Mouse (Mus musculus): ENCODE measurements around the gene Wdr24.
"Not testable (repeated sequence)": the region's sequence is repeated elsewhere in the genome, so short reads cannot be mapped to it uniquely, and the experiment has no call there.

Gene Wdr24

DNA sequence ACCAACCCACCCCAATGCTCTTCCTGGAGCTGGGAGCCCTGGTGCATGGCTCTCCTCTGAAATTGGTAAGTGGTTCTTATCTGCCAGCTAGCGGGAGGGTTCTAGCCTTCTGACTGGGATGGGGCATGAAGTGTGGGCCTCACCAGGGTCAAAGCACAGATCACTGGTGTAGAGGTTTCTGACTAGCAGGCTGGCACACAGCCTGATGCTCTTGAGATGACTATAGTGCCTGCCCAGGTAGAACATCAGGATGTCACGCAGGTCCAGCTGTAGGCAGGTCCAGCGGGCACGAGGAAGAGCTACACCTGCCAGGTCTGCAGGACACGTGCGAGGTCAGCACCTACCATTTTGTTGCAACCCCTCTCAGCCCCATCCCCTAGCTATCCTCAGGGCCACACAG is 36.8 kb downstream of the Wdr24 start:
- DNase-seq (ENCODE audit: low spot score in 2 of 2), result no peak

DNA sequence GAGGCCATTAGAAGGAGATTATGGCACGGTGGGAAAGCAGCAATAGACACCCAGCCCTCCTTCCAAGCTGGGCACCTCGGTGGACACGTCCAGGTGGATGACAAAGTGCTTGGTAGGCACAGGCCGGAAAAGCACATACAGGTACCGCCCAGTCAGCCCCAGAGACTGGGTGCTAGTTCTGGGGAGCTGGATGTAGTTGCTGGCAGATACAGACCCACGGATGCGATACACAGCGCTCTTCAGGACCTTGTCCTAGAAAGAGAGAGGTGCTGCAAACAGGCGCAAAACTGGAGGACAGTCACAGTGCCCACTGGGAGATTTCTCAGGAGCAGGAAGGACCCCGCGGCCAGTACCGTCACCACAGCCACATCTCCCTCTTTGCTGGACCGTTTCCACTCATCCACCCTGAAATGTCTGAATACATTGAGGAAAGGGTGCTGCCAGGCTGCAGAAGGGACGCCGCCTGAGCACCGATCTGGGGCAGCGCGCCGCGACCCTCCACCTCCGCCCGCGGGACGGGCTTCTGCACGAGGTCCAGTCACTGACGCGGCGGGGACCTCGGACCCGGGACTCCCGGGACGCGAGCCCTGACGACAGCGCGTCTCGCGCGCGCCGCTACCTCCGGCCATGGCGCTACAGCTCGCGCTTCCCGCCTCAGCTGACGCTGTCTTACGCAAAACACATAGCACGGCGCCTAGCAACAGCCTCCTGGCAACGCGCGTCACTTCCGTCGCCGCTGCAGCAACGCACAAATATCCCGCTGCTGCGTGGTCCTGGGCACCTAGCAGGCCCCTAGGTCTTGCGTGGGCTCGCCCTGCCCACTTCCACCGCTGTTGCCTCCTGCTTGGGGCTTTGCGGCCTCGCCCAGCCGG is 37.6 kb downstream of the Wdr24 start, which contains the start of gene Wdr90:
Wdr90 (minus strand) TSS at position 670 of the 872 bp plus-strand sequence.
- peak; percentile 86 to 93 for DNase-seq (ENCODE audit: low spot score in 2 of 2)

GRCm38 (mm10) chr17:25861704-25862612 is 38.5 kb downstream of the Wdr24 start:
- no peak for DNase-seq (ENCODE audit: low spot score in 2 of 2)

DNA sequence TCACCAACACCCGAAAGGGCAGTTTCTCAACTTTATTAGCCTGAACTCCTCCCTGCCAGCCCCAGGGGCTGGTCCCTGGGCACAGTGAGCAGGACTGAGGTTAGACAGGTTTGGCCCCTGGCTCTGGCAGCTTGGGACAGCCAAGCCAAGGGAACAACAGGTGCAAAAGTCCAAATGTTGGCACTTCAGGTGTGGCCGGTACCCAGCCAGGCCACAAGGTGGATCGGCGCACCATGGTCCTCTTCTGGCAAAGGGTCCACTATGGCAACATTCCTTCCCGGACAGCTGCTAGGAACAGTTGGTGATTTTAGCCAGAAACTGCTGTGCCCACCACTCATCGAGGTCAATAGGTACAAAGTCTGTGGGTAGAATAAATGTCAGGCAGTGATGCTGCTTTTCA is 40.3 kb downstream of the Wdr24 start:
- no peak for DNase-seq (ENCODE audit: low spot score in 2 of 2)

GRCm38 (mm10) chr17:25864311-25864710 is 40.9 kb downstream of the Wdr24 start:
- DNase-seq (ENCODE audit: low spot score in 2 of 2), result no peak

GRCm38 (mm10) chr17:25865288-25865687 is 41.9 kb downstream of the Wdr24 start:
- DNase-seq (ENCODE audit: low spot score in 2 of 2), result no peak

DNA sequence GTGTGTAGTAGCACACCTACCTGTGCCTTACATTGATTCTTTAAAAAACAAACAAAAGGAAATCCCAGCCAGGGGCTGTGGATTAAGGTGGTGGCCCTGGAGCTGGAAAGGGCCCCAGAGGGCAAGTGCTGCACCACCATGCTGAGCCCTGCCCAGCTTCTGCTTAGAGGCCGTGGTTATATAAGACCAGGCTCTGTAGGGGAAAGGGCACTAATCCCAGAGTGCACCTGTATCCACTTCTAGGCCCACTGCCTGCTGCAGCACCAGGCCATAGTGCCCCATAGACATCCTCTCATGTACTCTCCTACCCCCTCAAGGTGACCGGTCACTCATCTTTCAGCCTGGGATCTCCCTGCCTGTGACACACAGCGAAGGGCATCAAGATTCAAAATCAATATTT is 42.7 kb downstream of the Wdr24 start:
- DNase-seq (ENCODE audit: low spot score in 2 of 2), result no peak

- DNase-seq (ENCODE audit: low spot score in 2 of 2), result no peak
These were observed 44.0 kb downstream of the Wdr24 start for GRCm38 (mm10) chr17:25867509-25867835.

- DNase-seq (ENCODE audit: low spot score in 2 of 2), result peak in 1 of 2 experiments; percentile 74
These were observed 44.6 kb downstream of the Wdr24 start for GRCm38 (mm10) chr17:25867836-25868600.

DNA sequence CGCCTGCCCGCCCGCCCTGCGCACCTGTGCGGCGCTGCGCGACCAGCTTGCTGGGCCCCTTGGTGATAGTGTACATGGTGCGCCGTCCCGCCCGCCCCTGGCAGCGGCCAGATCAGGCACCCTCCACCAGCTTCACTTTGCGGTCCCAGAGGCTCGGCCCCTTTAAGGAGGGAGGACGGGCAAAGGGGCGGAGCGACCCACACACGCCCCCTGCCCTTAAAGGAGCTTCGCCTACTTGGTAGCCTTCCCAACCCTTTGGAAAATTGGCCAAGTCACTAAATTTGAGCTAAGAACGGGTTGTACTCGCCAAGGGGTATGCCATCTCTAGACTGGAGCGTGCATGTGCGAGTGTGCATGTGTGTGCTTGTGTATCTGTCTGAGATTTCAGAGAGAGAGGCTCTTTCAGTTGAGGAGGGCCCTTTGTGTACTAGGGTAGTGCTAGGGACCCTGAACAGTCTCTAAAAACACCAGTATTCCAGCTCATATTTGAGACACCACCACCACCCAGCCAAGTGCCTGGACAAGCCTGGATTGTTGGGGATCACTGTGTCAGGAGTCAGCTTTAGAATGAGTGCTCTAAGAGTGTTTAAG is 45.3 kb downstream of the Wdr24 start, which contains the start of gene Mcrip2:
Mcrip2 (minus strand) TSS at position 164 of the 591 bp plus-strand sequence.
- DNase-seq (ENCODE audit: low spot score in 2 of 2), result peak; percentile 65 to 77

GRCm38 (mm10) chr17:25869498-25869897 is 46.1 kb downstream of the Wdr24 start:
- DNase-seq (ENCODE audit: low spot score in 2 of 2), result no peak

GRCm38 (mm10) chr17:25869954-25870353 is 46.5 kb downstream of the Wdr24 start:
- no peak for DNase-seq (ENCODE audit: low spot score in 2 of 2)

- not testable (repeated sequence) for DNase-seq (ENCODE audit: low spot score in 2 of 2)
These were observed 48.1 kb downstream of the Wdr24 start for GRCm38 (mm10) chr17:25871566-25871965.

DNA sequence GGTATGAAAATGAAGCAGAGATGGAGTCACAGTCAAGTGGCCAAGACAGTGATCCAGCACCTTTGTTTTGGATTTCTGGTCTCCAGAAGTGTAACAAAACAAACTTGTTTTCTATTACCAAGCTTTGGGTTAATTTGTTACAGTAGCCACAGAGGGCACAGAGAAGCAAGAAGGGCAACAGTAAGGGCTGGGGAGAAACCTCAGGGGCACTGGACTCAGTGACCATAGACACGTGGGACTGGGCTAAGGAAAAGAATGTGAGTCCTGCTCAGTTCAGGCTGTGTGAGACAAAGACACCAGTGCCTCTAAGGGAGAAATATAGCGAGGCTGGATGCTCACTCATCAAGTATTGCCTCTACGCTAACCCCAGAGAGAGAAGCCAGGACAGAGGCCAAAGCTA is 49.2 kb downstream of the Wdr24 start:
- DNase-seq (ENCODE audit: low spot score in 2 of 2), result no peak

GRCm38 (mm10) chr17:25873405-25874147 is 50.1 kb downstream of the Wdr24 start:
- DNase-seq (ENCODE audit: low spot score in 2 of 2), result no peak

GRCm38 (mm10) chr17:25874148-25874720 is 50.8 kb downstream of the Wdr24 start:
- no peak for DNase-seq (ENCODE audit: low spot score in 2 of 2)

- peak; percentile 94 to 99 for DNase-seq (ENCODE audit: low spot score in 2 of 2)
These were observed 51.3 kb downstream of the Wdr24 start, which contains the start of gene Mettl26 for GRCm38 (mm10) chr17:25874721-25875170. Gene Mettl26 (plus strand): TSS chr17:25875074.

DNA sequence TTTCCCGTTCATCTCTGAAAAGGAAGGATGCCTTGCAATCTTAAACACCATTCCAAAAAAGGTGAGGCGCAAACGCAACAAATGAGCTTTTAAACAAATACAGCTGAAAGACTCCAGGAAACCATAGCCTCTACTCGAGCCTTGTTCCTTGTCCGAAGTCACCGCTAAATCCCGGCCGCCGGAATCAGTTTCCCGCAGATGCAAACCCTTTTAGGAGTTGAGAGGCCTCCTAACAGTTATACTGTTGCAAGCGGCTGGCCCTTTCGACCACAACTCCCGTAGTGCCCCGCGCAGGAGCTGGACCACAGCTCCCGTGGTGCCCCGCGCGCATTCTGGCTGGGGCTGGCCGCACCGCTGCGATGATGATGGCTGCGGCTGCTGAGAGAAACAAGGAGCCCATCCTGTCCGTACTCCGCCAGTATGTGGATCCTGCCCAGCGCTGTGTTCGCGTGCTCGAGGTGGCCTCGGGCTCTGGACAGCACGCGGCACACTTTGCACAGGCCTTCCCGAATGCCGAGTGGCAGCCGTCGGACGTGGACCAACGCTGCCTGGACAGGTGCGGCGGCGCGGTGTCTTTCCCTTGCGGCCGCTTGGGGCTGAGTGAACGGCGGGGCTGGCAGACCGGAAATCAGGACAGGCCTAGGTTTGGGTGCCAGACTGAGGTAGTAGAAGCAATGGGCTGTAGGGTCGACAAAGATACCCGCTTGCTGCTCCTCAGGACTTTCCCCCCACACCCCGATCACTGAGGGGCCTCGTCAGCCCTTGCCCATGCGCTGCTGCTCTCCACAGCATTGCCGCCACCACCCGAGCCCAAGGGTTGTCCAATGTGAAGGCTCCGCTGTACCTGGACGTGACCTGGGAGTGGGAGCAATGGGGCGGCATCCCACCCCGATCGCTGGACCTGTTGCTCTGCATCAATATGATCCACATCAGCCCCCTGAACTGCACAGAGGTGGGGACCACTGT is 52.0 kb downstream of the Wdr24 start:
- DNase-seq (ENCODE audit: low spot score in 2 of 2), result peak; percentile 87 to 94

Measured in spleen, postnatal 4 days (tissue).